Mouse (Mus musculus) limb, embryonic 11.5 days (tissue): ENCODE measurements at regions not wholly inside any gene's neighbourhood (a gene's known extent, or its start where the extent isn't known, plus 50 kb on each side); places are given as distances from the start of the nearest gene placed in this dataset.

Experiments
- ATAC-seq: fragments of 200-750 bp; cut with Nextera tagmentation; 2 replicates; pipeline ENCODE4 v1.8.0; 2017; ENCODE audit warnings: low read depth; ENCODE audit not compliant: insufficient number of reproducible peaks, low FRiP score, low TSS enrichment
- DNase-seq: peaks from one replicate; pipeline ENCODE4 v3.0.0-alpha.2; 2015; ENCODE audit warnings: low spot score
- H3K27ac ChIP-seq: fragments of 300-500 bp; sonication (generic); replicated peaks from 2 replicates; pipeline ENCODE4 v1.5.1; 2014; ENCODE audit warnings: low read depth, mild to moderate bottlenecking, low read length
- H3K27me3 ChIP-seq: fragments of 300-500 bp; sonication (generic); 2 replicates; pipeline ENCODE4 v1.6.1; 2014; ENCODE audit warnings: mild to moderate bottlenecking, low read length, mixed read lengths; ENCODE audit not compliant: control insufficient read depth, insufficient read depth
- H3K36me3 ChIP-seq: fragments of 300-500 bp; sonication (generic); 2 replicates; pipeline ENCODE4 v1.6.1; 2014; ENCODE audit warnings: mild to moderate bottlenecking, low read length, moderate library complexity, mixed read lengths; ENCODE audit not compliant: control insufficient read depth, insufficient read depth
- H3K4me1 ChIP-seq: fragments of 300-500 bp; sonication (generic); 2 replicates; pipeline ENCODE4 v1.6.1; 2014; ENCODE audit warnings: low read length, mixed read lengths; ENCODE audit not compliant: control insufficient read depth, insufficient read depth
- H3K4me2 ChIP-seq: fragments of 300-500 bp; sonication (generic); 2 replicates; pipeline ENCODE4 v1.6.1; 2014; ENCODE audit warnings: low read depth, mild to moderate bottlenecking, moderate library complexity; ENCODE audit not compliant: severe bottlenecking
- H3K4me3 ChIP-seq: fragments of 300-500 bp; sonication (generic); 2 replicates; pipeline ENCODE4 v1.5.1; 2014; ENCODE audit warnings: low read depth, low read length
- H3K9ac ChIP-seq: fragments of 300-500 bp; sonication (generic); 2 replicates; pipeline ENCODE4 v1.6.1; 2014; ENCODE audit warnings: mild to moderate bottlenecking, low read length
- H3K9me3 ChIP-seq: fragments of 300-500 bp; sonication (generic); 2 replicates; pipeline ENCODE4 v1.6.1; 2016; ENCODE audit warnings: low read length; ENCODE audit not compliant: control insufficient read depth
- WGBS: fragments of 180-500 bp; shearing (Covaris S2); extraction: QIAGEN DNeasy Blood & Tissue Kit; methylation state at CpG from one replicate; pipeline ENCODE4 v1.1.7; 2014; 5-methylcytosine and 5-hydroxymethylcytosine counted together

DNA sequence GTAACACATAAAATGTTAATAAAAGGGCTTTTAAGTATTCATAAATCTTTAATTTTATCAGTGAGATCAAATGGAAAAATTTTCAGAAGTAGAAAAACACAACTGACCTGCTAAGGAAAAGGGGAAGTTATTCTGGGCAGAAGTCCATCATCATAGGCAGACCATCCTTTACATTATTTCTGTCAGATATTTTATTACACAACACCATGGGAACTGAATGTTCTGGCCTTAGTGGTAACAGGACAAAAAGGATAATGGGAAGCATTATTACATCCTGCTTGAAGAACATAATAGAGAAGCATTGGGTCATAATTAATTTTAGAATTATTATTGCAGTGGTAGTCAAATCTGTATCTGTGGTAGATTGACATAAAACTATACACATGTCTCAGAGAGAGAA lies 603.5 kb upstream of the Gje1 start:
- Histone ChIP-seq H3K9ac (no peak overlapping the region), H3K4me3 (no peak overlapping the region), H3K27ac (no peak overlapping the region), H3K9me3 (no peaks in the 10 kb centered on the region), H3K4me2 (no peak overlapping the region), H3K27me3 (no peaks in the 10 kb centered on the region), H3K4me1 (no peaks in the 10 kb centered on the region), H3K36me3 (no peaks in the 10 kb centered on the region)
- DNase-seq (no peak), ATAC-seq (no peak)

DNA sequence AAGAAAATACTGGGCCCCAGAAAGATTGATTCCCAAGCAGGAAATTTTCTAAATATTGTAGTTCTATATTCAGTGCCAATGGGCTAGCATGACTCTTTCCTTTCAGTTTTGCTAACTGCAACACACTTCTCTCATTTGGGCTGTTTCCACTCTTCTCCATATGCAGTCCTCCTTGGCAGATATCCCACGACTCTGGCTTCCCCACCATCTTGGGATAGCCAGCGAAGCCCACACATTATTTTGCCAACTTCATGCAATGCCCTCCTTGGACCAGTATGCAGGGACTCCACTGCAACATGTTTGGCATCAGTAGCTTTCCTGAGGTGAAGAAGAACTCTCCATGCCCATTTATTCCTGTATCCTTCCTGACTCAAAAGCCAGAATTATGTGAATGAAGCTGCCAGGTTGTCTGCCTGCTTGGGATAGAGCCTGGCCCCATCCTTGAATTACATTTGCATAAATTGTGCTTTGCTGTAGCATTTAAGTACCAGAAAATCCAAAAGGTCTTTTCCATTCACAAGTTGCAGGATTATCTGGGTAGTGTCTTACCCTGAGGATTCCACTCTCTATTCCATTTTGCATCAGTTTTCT lies 599.1 kb upstream of the Gje1 start:
- ATAC-seq (no peak), DNase-seq (no peak)
- Histone ChIP-seq H3K4me3 (no peak overlapping the region), H3K4me1 (no peaks in the 10 kb centered on the region), H3K27ac (no peak overlapping the region), H3K9me3 (no peaks in the 10 kb centered on the region), H3K9ac (no peak overlapping the region), H3K4me2 (no peak overlapping the region), H3K27me3 (no peaks in the 10 kb centered on the region), H3K36me3 (no peaks in the 10 kb centered on the region)
- 77% methylated on average over 2 of the region's 2 CpGs for WGBS

DNA sequence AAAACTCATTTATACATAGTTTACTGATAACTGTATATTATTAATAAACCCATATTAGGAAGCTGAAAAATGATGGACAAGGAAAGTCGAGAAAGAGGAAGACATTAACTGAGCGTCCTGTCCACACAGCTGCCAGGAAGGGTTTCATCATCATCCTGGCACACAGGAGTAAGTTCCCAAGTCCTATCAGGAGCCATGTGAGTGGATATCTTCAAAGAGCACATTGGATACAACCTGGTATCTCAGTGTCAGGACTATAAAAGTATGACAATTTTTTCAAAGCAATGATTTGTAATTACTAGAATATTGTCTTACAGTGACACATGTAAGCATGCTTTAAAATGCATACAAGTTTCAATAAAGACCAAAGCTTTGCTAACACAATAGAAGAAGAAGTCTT lies 592.6 kb upstream of the Gje1 start:
- no peak overlapping the region for H3K4me3 ChIP-seq
- no peaks in the 10 kb centered on the region for H3K36me3 ChIP-seq
- no peak overlapping the region for H3K9ac ChIP-seq
- no peak for ATAC-seq
- H3K4me1 ChIP-seq = no peaks in the 10 kb centered on the region
- H3K27me3 ChIP-seq = no peaks in the 10 kb centered on the region
- H3K9me3 ChIP-seq = no peaks in the 10 kb centered on the region
- 87% methylated on average over 2 of the region's 2 CpGs for WGBS
- no peak overlapping the region for H3K27ac ChIP-seq
- no peak for DNase-seq
- no peak overlapping the region for H3K4me2 ChIP-seq

DNA sequence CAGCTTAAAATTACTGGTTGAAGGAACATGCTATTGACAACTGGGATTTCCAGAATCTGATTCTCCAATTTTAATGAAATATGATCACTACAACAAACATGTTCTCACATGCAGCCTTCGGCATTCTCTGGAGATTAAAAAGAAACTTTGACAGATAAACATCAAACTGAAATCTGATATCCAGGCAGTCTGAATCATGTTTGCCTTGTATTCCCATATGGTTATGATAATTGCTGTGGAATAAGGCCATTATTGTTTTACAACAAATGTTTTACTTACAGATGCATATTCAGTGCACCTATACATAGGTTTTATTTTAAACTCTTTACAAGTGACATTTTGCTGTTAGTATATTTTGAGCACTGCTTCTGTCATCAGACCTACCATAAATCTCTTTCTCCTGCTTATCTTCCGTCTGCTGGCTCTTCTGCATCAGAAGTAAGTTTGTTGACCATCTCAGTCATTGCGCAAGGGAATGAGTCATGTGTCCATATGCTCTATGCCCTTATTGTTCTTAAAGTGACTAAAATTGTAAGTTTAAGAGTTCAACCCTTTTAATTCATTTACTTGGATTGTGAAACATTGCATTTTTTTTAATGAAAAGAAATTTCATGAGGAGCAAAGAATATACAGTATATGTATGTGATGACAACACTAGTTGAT lies 587.9 kb upstream of the Gje1 start:
- WGBS = 76% methylated on average over 3 of the region's 3 CpGs
- Histone ChIP-seq H3K4me2 (no peak overlapping the region), H3K9me3 (no peaks in the 10 kb centered on the region), H3K9ac (no peak overlapping the region), H3K36me3 (no peaks in the 10 kb centered on the region), H3K4me3 (no peak overlapping the region), H3K27me3 (no peaks in the 10 kb centered on the region), H3K4me1 (no peaks in the 10 kb centered on the region), H3K27ac (no peak overlapping the region)
- ATAC-seq = no peak
- DNase-seq = no peak

DNA sequence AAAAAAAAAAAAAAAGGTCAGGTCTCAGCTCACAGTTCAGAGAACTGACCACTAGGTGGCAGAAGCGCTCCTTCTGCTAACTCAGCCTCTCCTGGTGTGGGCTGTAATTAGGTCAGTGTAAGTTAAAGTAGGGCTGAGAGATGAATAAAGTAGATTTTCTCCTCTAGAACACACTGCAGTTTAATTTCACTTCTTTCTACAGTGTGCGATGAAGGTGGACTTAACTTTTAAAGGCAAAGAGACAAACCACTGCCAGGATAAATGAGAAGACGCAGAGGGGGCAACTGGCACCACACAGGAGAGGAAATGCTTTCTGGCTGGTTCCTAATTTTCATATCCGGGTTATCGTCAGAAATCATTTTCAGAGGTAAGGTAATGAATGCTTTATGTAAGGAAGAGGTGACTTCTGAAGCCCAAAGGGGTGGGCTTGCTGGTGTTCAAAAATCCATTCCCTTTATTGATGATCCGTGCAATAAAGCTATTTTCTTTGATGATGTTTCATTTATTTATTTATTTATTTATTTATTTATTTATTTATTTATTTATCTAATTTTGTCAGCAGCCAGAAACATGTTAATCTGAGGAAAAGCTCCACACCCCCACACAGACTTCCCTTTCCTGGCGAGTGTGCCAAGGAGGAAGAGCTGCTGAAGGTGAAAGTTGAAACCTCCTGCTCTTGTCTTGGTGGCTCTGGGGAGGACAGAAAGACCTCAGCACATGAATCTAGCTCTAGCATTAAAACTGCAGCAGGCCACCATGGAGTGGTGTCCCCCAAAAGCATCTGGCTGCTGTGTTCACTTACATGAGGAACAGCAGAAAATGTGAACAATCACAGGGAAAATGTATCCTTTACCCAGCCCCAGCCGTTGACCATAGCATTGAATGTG lies 582.4 kb upstream of the Gje1 start:
- WGBS = 39% methylated on average over 8 of the region's 8 CpGs
- H3K36me3 ChIP-seq = no peaks in the 10 kb centered on the region
- H3K4me2 ChIP-seq = no peak overlapping the region
- no peaks in the 10 kb centered on the region for H3K9me3 ChIP-seq
- no peaks in the 10 kb centered on the region for H3K4me1 ChIP-seq
- no peak overlapping the region for H3K9ac ChIP-seq
- no peaks in the 10 kb centered on the region for H3K27me3 ChIP-seq
- H3K27ac ChIP-seq = no peak overlapping the region
- DNase-seq (peak; percentile 88), ATAC-seq (peak; percentile 88; the same call in 1 of the 2 replicates)
- H3K4me3 ChIP-seq = no peak overlapping the region

DNA sequence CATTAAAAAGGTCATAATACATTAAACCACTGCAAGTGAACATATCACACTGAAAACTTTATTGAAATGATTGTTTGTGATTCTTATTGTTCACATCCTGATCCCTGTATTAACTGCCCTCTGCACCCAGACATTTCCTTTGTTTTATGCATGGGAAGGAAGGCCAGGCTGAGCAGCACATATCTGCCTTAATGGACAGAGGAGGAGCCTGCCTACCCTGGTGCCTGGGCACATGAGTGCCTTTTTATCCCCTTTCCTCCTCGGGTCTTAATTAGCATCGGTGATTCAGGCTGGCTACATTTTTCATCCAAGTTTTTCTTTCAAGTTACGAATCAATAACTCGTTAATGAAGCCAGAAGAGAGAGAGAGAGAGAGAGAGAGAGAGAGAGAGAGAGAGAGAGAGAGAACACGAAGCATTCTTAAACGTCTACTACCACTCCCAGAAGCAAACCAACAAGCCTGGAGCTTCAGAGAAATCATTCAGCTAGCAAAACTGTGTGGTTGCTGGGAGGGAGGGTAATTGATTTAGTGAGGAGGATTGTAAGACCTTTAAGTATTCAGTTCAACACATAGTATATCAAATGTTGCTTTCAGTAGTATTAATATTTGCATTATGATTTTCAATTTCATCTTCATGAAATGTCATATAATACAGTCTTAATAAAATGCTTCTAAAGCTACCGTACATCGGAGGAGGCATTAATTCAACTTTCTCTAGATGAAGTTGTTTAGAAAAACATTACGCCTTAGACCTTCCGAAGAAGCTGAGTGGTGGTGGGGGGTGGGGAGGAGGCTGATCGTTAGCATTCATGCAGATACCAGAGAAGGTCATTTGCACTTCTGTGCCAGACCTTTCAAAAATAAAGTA lies 581.6 kb upstream of the Gje1 start:
- Histone ChIP-seq H3K4me1 (no peaks in the 10 kb centered on the region), H3K9ac (no peak overlapping the region), H3K36me3 (no peaks in the 10 kb centered on the region), H3K27ac (no peak overlapping the region), H3K9me3 (no peaks in the 10 kb centered on the region), H3K27me3 (no peaks in the 10 kb centered on the region), H3K4me2 (no peak overlapping the region), H3K4me3 (no peak overlapping the region)
- DNase-seq (no peak), ATAC-seq (no peak)
- 35% methylated on average over 11 of the region's 11 CpGs for WGBS

DNA sequence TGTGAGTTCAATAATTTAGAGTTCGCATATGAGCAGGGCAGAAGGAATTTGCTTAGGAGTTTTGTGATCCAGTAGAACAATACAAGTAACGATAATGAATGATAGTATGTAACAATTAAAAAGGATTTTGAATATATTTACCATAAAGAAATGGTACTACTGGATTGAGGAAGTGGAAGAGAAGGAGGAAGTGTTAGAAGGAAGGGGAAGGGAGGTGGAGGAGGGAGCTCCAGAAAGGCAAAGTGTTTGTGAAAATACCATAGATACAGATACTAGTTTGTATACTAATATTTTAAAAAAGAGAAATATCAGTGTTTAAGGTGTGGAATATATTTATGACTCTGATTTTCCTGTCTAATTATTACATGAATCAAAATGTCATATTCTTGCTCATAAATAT lies 579.2 kb upstream of the Gje1 start:
- 91% methylated on average over 2 of the region's 2 CpGs for WGBS
- no peak for DNase-seq
- Histone ChIP-seq H3K27ac (no peak overlapping the region), H3K27me3 (no peaks in the 10 kb centered on the region), H3K9me3 (no peaks in the 10 kb centered on the region), H3K4me3 (no peak overlapping the region), H3K4me1 (no peaks in the 10 kb centered on the region), H3K4me2 (no peak overlapping the region), H3K9ac (no peak overlapping the region), H3K36me3 (no peaks in the 10 kb centered on the region)
- no peak for ATAC-seq

DNA sequence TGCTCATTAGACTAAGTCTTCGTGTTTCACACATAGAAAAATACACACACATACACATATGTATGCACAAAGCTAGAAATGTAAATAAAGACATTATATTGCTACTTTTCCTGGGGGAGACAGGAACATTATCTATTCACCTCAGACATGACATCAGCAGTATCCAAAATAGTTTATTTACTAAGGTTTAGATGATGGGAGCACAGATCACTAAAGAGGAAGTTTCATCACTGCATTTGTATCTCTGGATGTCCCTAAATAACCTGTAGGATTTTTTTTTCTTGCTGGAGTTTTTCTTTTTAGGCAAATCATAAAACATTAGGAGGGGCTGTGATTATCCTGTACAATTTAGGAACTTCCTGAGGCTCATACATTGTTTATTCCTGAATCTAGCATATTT lies 576.1 kb upstream of the Gje1 start:
- 81% methylated on average over 1 of the region's 1 CpGs for WGBS
- DNase-seq (no peak), ATAC-seq (no peak)
- Histone ChIP-seq H3K4me3 (no peak overlapping the region), H3K9ac (no peak overlapping the region), H3K9me3 (no peaks in the 10 kb centered on the region), H3K4me2 (no peak overlapping the region), H3K4me1 (no peaks in the 10 kb centered on the region), H3K36me3 (no peaks in the 10 kb centered on the region), H3K27ac (no peak overlapping the region), H3K27me3 (no peaks in the 10 kb centered on the region)
